Mouse (Mus musculus) megakaryocyte-erythroid progenitor cell, adult 5-6 weeks (primary cell): ENCODE results near the gene Bmp2. TPM values are rescaled to one million over a fixed set of nuclear protein-coding genes. Genes with fewer than 3 reads are reported as not detected.

Experiments used
- ATAC-seq: replicated peaks from 2 replicates; pipeline ENCODE4 v1.8.0; 2016; ENCODE audit warnings: mild to moderate bottlenecking, inconsistent platforms; ENCODE audit not compliant: severe bottlenecking, poor library complexity, low FRiP score, low TSS enrichment
- total RNA-seq, 2 experiments: library from RNA; stranded (forward) in 1 of 2; stranded (reverse) in 1 of 2; fragments of 200-1000, 215-1000 nt in 1 of 2; fragments of >200 nt in 1 of 2; fragmentation: Nextera tagmentation in 1 of 2; gene quantifications; 2 replicates each; pipeline ENCODE4 v1.2.3; 2014 to 2017

The Bmp2 gene
- total RNA-seq (2014; fragmentation: Nextera tagmentation) = not detected in 2 replicates
- total RNA-seq (2017) = 0.47 TPM in 1 of 2 replicates, not detected in the other

- ATAC-seq = no peak
Observed at GRCm38 (mm10) chr2:133552031-133552841, at the start of gene Bmp2. TSS of gene Bmp2 (plus strand) at chr2:133552159.

- no peak for ATAC-seq
Observed at GRCm38 (mm10) chr2:133505678-133506077, 46.3 kb upstream of the Bmp2 start.

DNA sequence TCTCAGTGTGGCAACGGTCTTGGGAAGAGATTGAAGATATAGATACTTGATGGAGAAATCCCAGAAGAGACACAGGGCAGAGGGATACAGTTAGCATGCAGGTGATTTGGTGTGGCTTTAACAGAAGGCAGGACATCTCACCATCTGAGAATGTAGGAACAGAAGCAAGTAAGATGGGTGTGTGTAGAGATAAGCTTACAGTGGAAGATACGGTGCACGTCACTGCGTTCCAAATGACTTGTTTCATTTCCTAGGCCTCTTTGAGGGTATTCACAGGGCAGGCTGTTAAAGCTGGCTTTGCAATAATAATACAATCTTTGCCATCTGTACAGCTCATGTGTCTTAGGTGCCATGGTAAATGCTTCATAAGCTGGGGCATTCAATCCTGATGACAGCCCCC lies 44.9 kb upstream of the Bmp2 start:
- ATAC-seq = no peak

- no peak for ATAC-seq
Observed at GRCm38 (mm10) chr2:133509141-133509540, 42.8 kb upstream of the Bmp2 start.

DNA sequence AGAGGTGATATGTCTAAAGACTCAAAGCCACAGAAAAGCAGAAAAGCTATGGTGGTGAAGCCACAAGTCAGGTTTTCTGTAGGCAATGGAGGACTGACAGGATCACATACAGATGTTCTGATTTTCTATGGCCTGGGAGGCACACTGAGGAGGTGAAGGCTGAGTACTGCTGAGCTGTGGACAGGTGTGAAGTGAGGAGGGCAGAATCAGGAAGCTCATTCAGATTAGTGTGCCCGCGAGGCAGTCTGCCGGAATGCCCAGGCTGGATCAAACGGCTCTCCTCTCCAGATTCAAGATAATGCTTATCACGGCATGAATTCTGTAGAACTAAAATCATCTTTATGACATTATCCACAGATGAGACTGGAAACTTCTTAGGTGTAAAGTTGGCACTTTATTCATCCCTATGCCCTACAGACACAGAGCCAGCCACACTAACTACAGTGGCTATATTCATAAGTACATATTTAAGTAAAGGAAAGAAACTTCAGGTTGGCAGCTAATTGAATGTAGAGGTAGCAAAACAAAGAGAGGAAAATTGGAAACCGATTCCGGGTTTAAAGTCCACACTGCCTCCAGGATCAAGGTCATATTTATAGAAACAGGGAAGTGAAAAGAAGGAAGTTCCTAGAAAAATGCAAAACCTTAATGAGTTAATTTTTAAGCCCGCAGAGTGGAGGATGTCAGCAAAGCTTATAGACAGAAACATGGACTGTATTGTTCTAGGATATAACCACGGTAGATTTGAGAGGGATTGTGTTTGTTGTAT lies 40.8 kb upstream of the Bmp2 start:
- no peak for ATAC-seq

DNA sequence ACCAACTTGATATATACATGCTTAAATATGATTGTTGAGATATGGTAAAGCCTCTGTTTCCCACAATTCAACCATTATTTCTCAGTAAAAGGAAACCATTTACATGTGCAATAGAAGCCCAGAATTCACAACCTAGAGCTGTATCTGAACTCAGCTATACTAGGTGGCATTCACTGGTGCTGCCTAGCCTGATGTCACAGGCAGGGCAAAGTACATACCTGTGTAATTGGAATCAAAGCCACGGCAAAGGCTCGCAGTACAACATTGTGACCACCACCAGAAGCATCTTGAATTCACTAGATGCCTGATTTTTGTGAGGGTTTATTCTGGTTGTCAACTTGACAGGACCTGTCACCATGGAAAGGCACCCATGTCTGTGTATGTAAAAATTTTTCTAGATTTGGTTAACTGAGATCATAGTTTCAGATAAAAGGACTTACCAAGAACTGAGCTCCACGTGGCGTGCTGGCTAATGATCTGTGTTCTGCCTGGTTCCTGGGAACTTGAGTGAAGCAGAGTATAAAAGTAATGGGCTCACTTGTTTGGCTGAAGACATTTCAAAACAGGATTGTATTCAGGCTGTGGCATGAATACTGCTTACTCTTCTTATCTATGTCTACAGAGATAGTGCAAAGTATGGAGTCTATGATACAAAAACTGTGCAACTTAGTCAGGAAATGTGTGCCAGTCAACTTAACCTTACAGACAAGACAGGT lies 35.5 kb upstream of the Bmp2 start:
- ATAC-seq = no peak

DNA sequence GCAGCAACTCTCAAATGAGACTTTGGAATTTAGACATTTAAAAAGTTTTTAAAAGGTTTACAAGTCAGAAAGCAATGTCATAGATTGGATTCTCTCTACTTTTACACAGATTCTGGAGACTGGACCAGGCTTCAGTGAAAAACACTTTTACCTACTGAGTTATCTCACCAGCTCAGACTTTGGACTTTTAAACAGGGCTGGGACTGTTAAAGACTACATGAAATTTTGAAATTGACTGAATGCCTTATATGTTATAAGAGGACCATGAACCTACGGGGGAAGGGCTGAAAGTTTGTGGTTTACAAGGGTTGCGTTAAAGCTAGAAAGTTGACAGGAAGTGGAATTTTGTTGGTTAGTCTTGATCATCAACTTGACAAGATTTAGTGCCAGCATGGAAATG lies 34.1 kb upstream of the Bmp2 start:
- no peak for ATAC-seq

DNA sequence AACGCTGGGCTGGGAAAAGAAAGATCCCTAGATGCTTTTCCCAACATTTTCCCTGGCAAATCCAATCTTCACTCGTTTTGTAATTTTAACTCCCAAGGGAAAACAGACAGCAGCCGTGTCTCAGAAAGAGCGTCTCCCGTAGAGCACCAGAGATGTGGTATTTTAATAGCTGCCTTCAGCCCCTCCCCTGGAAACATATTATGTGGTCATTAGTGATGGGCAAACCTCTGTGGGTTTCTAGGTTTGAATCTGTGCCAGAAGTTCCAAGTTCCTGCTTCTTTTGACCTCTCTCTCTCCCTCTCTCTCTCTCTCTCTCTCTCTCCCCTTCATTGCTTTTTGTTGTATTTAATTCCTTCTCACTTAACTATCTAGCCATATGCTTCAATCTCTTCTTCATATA lies 30.8 kb upstream of the Bmp2 start:
- no peak for ATAC-seq

- no peak for ATAC-seq
Observed at GRCm38 (mm10) chr2:133522121-133522520, 29.8 kb upstream of the Bmp2 start.

DNA sequence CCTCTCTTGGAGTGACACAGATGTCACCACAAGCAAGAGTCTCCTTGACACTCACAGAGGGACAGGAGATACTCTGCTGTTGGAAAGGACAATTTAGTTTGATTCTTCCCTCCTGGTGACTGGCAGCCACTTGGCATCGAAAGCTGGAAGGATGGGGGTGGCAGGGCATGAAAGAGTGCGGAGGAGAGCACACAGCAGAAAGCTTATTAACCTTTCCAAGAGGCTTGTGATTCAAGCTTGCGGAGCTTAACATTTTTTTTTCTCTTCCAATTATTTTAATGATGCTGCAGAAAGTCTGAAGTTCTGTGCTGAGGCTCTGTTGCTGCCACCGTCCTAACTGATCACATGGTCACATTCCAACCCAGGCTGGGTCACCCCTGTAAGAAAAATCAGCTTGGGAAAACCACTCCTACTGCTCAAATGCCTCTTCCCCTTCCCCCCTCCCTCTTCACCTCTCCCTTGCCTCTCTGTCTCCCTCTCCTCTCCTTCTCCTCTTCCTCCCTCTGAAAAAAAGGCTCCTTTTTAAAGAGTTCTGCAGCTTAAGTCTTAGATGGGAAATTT lies 26.3 kb upstream of the Bmp2 start:
- ATAC-seq = no peak

DNA sequence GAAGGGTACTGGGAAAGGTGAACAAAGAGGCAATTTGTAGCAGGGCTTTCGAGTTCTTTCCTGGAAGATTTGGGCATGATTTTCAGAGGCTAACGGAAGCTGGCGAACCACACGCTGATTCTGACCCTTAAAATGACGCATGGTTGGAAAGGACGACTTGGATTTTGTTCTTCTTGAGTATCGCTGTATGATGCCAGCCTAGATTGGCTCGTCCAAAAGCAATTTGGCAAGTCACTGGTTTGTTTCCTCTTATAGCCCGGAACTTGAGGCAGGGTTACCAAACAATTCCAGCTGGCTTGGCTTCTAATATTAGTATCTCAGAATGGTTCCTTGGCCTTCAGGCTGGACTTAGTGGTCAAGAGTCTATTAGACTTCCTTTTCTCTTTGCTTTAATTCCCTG lies 22.6 kb upstream of the Bmp2 start:
- ATAC-seq = no peak

GRCm38 (mm10) chr2:133533073-133533472 lies 18.9 kb upstream of the Bmp2 start:
- no peak for ATAC-seq

- no peak for ATAC-seq
Observed at GRCm38 (mm10) chr2:133535481-133535880, 16.5 kb upstream of the Bmp2 start.

GRCm38 (mm10) chr2:133536812-133537211 lies 15.1 kb upstream of the Bmp2 start:
- no peak for ATAC-seq

DNA sequence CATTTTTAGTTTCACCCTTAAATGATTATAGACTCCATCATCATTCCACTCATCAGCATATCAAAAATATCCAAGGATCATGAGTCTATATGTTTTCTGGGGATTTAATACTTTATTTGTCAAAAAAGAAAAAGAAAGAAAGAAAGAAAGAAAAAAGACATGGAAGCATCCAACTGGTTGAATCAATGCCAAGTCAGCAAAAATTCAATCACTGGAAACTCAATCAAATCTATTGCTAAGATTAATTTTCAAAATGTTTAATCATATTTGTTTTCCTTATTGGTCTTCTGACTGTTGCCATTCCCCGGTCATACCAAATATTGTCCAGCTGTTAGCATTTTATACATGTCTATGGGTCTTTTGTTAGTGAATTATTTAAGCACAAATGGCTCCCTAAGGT lies 11.3 kb upstream of the Bmp2 start:
- no peak for ATAC-seq

DNA sequence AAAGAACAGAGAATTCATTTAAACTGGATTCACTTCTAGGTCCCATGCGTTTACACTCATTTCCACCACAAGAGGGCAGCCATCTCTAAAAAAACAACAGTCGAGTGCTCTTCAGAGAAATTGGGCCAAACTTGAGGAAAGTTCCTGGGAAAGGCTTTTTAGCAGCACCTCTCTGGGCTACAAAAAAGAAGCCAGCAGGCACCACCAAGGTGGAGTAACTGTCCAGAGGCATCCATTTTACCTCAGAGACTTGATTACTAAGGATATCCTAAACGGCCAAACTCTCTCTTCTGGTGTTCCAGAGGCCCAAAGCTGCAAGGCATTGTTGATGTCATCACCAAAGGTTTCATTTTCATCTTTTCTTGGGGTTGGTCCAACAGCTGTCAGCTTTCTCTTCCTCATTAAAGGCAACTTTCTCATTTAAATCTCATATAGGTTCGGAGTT lies 1.7 kb upstream of the Bmp2 start:
- peak; percentile 68; the same call in 1 of the 2 replicates for ATAC-seq

- no peak for ATAC-seq
Observed at GRCm38 (mm10) chr2:133552842-133553465, 995 bp downstream of the Bmp2 start.

- ATAC-seq = no peak
Observed at GRCm38 (mm10) chr2:133553911-133554285, 1.9 kb downstream of the Bmp2 start.

- no peak for ATAC-seq
Observed at GRCm38 (mm10) chr2:133554286-133555021, 2.5 kb downstream of the Bmp2 start.
